Mouse (Mus musculus) CD4-positive, CD25-positive, alpha-beta regulatory T cell (primary cell): ENCODE results near the gene Spty2d1. TPM values are rescaled to one million over a fixed set of nuclear protein-coding genes. Genes with fewer than 3 reads are reported as not detected.

ENCODE experiments used
- polyA plus RNA-seq: library from polyadenylated mRNA; unstranded; fragments of 100-300 nt; shearing (Covaris generic); gene quantifications from one replicate; pipeline ENCODE4 v1.2.1, GENCODE M21; 2017

The Spty2d1 gene
- 44.9 TPM for polyA plus RNA-seq

DNA sequence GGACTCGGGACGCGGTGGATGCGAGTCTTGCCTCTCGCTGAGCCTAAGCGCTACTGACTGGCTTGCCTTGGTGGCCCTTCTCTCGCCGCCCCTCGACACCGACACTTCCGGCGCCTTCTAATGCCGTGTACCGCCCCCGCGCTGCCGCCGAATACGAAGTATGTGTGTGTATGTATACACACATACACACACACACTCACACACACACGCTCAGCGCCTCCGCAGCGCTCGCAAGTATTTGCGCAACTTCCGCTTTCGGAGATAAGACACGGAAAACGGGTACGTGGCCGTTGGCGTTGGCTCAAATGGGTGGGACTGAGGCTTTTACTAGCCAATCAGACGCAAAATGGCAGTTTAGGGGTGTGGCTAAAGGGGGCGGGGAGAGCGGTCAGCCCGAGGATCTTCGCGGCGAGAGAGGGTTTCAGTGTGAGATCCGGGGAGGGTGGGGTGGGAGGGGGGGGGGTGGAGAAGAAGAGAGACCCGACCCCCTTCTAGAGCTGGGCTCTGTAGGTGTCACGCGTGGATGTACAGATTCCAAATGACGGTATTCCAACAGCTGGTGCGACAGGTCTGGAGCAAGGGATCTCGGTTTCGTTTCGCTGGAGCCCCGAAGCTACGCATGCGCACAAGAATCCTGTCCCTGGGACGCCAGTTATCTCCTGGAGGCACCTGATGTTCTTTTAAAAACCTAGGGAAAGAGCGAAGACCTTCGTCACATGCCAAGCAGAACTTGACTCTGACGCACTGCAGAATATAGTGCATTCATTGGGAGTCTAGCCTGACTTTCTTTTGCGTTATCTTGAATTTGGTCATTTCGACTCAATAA lies at the start of gene Spty2d1:
Spty2d1 (minus strand) TSS at position 244 of the 826 bp plus-strand sequence.

DNA sequence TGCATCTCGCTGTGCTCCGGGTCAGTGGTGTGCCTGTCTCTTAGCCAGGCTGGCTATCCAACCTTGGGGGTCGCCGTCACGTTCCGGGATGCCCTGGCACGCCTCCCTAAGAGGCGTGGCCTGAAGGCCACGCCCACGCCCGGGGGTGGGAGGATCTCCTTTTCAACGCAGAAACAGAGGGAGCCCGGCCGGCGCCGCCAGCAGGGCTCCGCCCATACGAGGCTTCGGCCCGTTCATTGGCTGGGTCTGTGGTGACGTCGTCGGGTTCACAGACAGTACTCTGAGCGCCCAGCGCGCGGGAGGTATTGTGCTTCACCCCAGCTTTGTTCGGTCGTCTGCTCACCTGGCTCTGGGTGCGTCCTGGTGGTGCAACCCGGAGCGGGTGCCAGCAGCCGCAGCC lies 42.2 kb upstream of the Spty2d1 start, which contains the start of gene Tmem86a:
Tmem86a (plus strand) TSS at position 236 of the 400 bp plus-strand sequence.

DNA sequence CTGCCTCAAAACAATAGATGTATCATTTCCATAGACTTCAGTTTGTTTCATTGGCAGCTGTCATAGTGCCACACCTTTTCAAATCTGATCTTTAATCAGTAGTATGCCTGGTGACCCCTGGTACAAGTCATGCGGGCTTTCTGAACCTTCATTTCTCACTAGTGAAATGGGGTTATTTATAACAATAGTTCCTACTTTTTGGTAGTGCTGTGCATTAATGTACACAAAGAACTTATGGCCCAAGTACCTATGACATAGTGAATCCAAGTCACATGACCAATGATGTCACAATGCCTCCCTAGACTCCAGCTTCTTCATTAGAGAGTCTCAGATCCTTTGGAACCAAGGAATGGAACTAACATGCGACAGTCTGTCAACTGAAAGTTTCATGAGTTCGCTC lies 24.9 kb downstream of the Spty2d1 start, which contains the start of gene Gm9999:
Gm9999 (plus strand) TSS at position 301 of the 400 bp plus-strand sequence.

DNA sequence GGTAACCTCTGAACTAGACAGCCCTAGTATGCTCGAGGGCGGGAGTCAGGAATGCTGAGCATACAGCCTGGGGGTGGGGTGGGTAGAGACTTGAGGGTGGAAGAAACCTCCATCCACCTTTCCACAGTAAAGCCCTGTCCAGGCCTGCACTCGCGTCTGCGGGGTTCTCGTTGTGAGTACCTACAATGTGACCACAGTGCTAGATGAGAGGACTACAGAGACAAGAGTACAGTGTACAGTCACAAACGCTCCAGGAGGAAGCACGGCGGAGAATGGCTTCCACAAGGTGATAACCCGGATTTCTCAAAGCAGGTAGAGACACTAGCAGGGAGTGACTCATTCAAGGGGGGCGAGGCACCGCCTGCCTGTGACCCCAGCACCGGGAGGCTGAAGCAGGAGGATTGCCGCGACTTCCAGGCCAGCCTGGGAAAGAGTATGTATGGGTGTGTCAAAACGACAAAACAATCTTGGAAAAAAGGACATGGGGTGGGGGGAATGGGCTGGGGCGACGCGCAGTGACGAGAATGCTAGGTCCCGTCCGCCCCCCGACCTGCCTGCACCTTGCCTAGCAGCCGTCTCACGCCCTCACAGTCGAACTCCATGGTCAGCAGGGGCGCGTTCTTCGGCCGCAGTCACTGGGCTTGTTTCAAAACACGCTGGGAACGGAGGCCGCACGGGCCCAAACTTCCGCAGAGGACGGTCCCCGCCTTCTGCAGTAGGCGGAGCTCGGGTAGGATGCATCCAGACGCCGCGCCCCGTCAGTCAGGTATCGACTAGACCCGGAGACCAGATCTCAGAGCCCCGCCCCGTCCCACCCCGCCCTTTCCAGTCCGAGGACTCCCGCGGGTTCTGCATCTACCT lies 50.1 kb downstream of the Spty2d1 start, which contains the start of gene Uevld:
Uevld (minus strand) TSS at position 697 of the 861 bp plus-strand sequence.

Other genes with a start within 250 kb of the Spty2d1 start
- 33.8 TPM for gene Hps5, start 212.3 kb downstream of the Spty2d1 start, polyA plus RNA-seq
- gene Gtf2h1, start 212.3 kb downstream of the Spty2d1 start, polyA plus RNA-seq: 52.1 TPM
- gene Ldha, start 166.9 kb downstream of the Spty2d1 start, polyA plus RNA-seq: 1,105 TPM
- not detected for gene Ldhc, start 147.2 kb downstream of the Spty2d1 start, polyA plus RNA-seq
- 140 TPM for gene Tsg101, start 88.4 kb downstream of the Spty2d1 start, polyA plus RNA-seq
- gene Uevld, start 49.9 kb downstream of the Spty2d1 start, polyA plus RNA-seq: 6.9 TPM
- gene Gm9999, start 24.8 kb downstream of the Spty2d1 start, polyA plus RNA-seq: not detected
- 4.0 TPM for gene Tmem86a, start 42.2 kb upstream of the Spty2d1 start, polyA plus RNA-seq
- 8.6 TPM for gene Ptpn5, start 125.3 kb upstream of the Spty2d1 start, polyA plus RNA-seq
- not detected for gene Mrgpra6, start 196.5 kb upstream of the Spty2d1 start, polyA plus RNA-seq
- gene Mrgpra9, start 244.4 kb upstream of the Spty2d1 start, polyA plus RNA-seq: not detected